Mouse (Mus musculus) forebrain, embryonic 11.5 days (tissue): ENCODE results near the gene Ankrd65. TPM values are rescaled to one million over a fixed set of nuclear protein-coding genes. Genes with fewer than 3 reads are reported as not detected.

Source experiments
- ATAC-seq: fragments of 200-750 bp; cut with Nextera tagmentation; replicated peaks from 2 replicates; pipeline ENCODE4 v1.8.0; 2017; ENCODE audit warnings: moderate TSS enrichment; ENCODE audit not compliant: low FRiP score
- DNase-seq: peaks from one replicate; pipeline ENCODE4 v3.0.0-alpha.2; 2017; ENCODE audit warnings: low spot score
- H3K27ac ChIP-seq: fragments of 300-500 bp; sonication (generic); 2 replicates; pipeline ENCODE4 v1.5.1; 2014; ENCODE audit warnings: low read depth, low read length
- H3K27me3 ChIP-seq: fragments of 300-500 bp; sonication (generic); 2 replicates; pipeline ENCODE4 v1.6.1; 2014; ENCODE audit warnings: mild to moderate bottlenecking, low read length, mixed read lengths; ENCODE audit not compliant: control insufficient read depth, insufficient read depth
- H3K36me3 ChIP-seq: fragments of 300-500 bp; sonication (generic); 2 replicates; pipeline ENCODE4 v1.6.1; 2014; ENCODE audit warnings: mild to moderate bottlenecking, low read length, moderate library complexity, mixed read lengths; ENCODE audit not compliant: control insufficient read depth, insufficient read depth
- H3K4me1 ChIP-seq: fragments of 300-500 bp; sonication (generic); replicated peaks from 2 replicates; pipeline ENCODE4 v1.6.1; 2014; ENCODE audit warnings: low read length, mixed read lengths; ENCODE audit not compliant: control insufficient read depth, insufficient read depth
- H3K4me2 ChIP-seq: fragments of 300-500 bp; sonication (generic); 2 replicates; pipeline ENCODE4 v1.6.1; 2014; ENCODE audit warnings: low read depth, mild to moderate bottlenecking, low read length, moderate library complexity, mixed read lengths; ENCODE audit not compliant: severe bottlenecking
- H3K4me3 ChIP-seq: fragments of 300-500 bp; sonication (generic); 2 replicates; pipeline ENCODE4 v1.5.1; 2014; ENCODE audit warnings: low read depth, low read length
- H3K9ac ChIP-seq: fragments of 300-500 bp; sonication (generic); 2 replicates; pipeline ENCODE4 v1.6.1; 2014; ENCODE audit warnings: low read length
- H3K9me3 ChIP-seq: fragments of 300-500 bp; sonication (generic); 2 replicates; pipeline ENCODE4 v1.6.1; 2016; ENCODE audit warnings: low read length, mixed read lengths; ENCODE audit not compliant: control insufficient read depth
- WGBS: fragments of 180-500 bp; shearing (Covaris S2); extraction: QIAGEN DNeasy Blood & Tissue Kit; methylation state at CpG from one replicate; pipeline ENCODE4 v1.1.7; 2014; 5-methylcytosine and 5-hydroxymethylcytosine counted together
- polyA plus RNA-seq: library from polyadenylated mRNA; unstranded; fragments of >200 nt; fragmentation: Nextera tagmentation; extraction: Ambion mirVana; gene quantifications from 2 replicates; pipeline ENCODE4 v1.2.1, GENCODE M21; 2014

Gene Ankrd65
- polyA plus RNA-seq, 1 experiment from 2014 or later, result not detected

DNA sequence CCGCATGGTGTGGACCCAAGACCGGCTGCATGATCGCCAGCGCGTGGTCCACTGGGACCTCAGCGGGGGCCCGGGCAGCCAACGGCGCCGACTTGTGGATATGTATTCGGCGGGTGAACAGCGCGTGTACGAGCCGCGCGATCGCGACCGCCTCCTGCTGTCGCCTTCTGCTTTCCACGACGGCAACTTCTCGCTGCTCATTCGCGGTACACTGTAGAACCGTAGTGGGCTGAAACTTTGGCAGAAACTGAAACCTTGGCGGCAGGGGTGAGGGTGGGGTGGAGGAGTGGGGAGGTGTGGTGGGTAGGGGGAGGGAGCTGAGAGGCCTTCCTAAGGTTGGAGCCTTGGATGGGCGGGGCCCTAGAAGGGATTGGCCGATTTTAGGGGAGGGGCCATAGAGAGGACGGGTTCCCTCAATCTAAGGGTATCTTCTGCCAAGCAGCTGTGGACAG is 50.8 kb downstream of the Ankrd65 start:
- under 1% methylated on average over 32 of the region's 32 CpGs for WGBS
- H3K4me2 ChIP-seq, result peak overlapping the region; percentile 51
- no peaks in the 10 kb centered on the region for H3K9me3 ChIP-seq
- H3K4me3 ChIP-seq, result peak overlapping the region; percentile 31
- ATAC-seq (peak; percentile 61), DNase-seq (peak; percentile 74)
- H3K36me3 ChIP-seq, result no peaks in the 10 kb centered on the region
- peak overlapping the region; percentile 60 for H3K9ac ChIP-seq
- H3K27me3 ChIP-seq, result peaks cover 5% of the 10 kb centered on the region; the same call in 1 of the 2 replicates
- no peak overlapping the region for H3K27ac ChIP-seq
- H3K4me1 ChIP-seq, result peaks cover 19% of the 10 kb centered on the region; the same call in 1 of the 2 replicates

DNA sequence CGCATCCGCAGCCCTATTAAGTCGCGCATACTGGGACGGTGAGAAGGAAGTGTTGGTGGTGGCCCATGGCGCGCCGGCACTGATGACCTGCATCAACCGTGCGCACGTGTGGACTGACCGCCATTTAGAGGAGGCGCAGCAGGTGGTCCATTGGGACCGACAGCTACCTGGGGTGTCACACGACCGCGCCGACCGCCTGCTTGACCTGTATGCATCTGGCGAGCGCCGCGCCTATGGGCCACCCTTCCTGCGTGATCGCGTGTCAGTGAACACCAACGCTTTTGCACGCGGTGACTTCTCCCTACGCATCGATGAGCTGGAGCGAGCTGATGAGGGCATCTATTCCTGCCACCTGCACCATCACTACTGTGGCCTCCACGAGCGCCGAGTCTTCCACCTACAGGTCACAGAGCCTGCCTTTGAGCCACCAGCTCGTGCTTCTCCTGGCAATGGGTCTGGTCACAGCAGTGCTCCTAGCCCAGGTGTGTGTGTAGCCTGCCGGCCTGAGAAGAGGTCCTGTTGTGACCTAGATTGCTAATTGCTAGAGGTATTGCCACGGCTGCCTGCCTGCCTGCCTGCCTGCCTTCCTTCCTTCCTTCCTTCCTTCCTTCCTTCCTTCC is 51.5 kb downstream of the Ankrd65 start:
- DNase-seq (peak; percentile 57), ATAC-seq (no peak)
- no peak overlapping the region for H3K9ac ChIP-seq
- H3K4me1 ChIP-seq, result peaks cover 20% of the 10 kb centered on the region; the same call in 1 of the 2 replicates
- H3K27ac ChIP-seq, result no peak overlapping the region
- peak overlapping the region; percentile 51; the same call in 1 of the 2 replicates for H3K4me2 ChIP-seq
- H3K27me3 ChIP-seq, result peaks cover 5% of the 10 kb centered on the region; the same call in 1 of the 2 replicates
- H3K4me3 ChIP-seq, result peak overlapping the region; percentile 31; the same call in 1 of the 2 replicates
- H3K9me3 ChIP-seq, result no peaks in the 10 kb centered on the region
- H3K36me3 ChIP-seq, result no peaks in the 10 kb centered on the region
- 29% methylated on average over 38 of the region's 38 CpGs for WGBS

DNA sequence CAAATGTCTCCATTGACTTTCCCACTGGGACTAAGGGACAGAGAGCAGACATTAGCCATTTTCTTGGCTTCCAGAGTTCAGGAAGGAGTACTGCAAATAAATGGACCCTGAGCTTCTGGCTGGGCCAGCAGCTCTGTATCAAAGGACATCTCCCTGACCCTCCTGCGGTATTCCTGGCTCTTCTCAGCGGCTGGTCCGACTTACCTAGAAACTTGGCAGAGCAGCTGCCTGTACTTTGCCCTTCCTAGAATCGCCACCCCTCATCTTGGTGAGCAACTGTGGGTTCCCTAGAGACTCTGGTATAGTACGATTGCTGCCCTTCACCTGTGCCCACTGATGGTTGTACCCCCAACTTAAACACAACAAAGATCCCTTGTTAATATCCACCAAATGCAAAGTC is 53.0 kb downstream of the Ankrd65 start:
- no peaks in the 10 kb centered on the region for H3K36me3 ChIP-seq
- H3K4me1 ChIP-seq, result peaks cover 21% of the 10 kb centered on the region; the same call in 1 of the 2 replicates
- no peaks in the 10 kb centered on the region for H3K9me3 ChIP-seq
- peaks cover 5% of the 10 kb centered on the region; the same call in 1 of the 2 replicates for H3K27me3 ChIP-seq
- H3K4me3 ChIP-seq, result no peak overlapping the region
- no peak overlapping the region for H3K4me2 ChIP-seq
- ATAC-seq (no peak), DNase-seq (no peak)
- 93% methylated on average over 5 of the region's 5 CpGs for WGBS
- no peak overlapping the region for H3K27ac ChIP-seq
- H3K9ac ChIP-seq, result no peak overlapping the region

DNA sequence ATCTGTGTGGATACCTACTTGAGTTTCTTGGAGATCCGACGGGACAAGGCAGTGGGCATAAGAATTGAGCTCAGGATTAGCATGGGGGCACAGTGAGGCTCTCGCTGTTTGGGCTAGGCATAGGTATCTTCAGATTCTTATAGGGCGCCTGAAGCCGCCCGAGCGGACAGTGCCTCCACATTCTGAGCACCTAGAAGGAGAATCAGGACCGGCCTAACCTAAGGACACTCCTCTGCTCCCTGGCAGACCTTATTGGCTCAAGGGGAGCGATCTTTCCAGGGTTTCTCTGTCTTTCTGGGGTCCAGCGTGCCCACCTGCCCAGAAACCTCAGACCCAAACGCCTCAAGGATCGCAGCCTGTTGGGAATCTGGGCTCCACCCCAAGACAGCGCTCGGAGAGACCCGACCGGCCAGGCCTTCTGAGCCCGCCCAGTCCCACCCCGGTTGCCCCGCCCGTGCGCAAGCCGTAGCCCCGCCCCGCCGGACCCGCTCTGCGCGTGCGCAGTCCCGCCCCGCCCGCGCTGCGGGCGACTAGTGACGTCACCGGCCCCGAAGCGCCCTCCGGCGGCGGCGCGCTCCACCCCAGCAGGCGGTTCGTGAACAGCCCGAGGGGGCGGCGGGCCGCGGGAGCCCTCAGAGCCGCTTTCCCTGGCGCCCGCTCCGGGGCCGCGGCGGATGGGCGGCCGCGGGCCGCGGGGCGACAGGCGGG is 56.8 kb downstream of the Ankrd65 start, which contains the start of gene Dvl1:
Dvl1 (plus strand) TSS at position 532 of the 708 bp plus-strand sequence.
- peaks cover 10% of the 10 kb centered on the region; the same call in 1 of the 2 replicates for H3K4me1 ChIP-seq
- ATAC-seq, result peak; percentile 94
- 2% methylated on average over 63 of the region's 65 CpGs for WGBS

DNA sequence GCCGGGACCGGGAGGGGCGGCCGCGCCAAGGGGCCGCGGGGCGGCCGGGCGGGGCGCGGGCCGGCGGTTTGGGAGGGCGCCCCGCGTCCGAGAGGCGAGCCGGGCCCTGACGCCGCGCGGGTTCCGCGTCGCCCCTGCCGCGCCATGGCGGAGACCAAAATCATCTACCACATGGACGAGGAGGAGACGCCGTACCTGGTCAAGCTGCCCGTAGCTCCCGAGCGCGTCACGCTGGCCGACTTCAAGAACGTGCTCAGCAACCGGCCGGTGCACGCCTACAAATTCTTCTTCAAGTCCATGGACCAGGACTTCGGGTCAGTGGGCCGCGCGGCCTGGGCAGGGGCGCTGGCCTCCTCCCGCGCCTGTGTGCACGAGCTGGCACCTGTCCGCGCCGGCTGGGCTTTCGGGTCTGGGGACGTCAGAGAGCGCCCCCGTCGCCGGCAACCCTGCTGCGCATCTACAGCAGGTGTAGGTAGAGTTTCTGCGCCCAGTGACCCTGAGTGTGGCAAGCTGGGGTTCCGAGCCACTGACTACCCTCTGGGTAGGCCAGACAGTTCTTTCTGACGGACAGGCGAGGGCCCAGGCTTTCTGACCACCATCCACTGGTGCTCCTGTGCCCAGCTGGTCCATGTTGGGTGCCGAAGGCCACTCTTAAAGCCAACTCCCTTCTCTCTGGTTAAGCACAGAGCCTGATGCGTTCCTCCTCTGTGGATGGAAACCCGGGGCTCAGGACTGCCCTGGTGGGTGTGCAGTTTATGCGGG is 57.5 kb downstream of the Ankrd65 start:
- DNase-seq (peak; percentile 72), ATAC-seq (peak; percentile 37)
- 1% methylated on average over 61 of the region's 69 CpGs for WGBS
- H3K4me1 ChIP-seq, result peaks cover 10% of the 10 kb centered on the region; the same call in 1 of the 2 replicates
- peak overlapping the region; percentile 93 for H3K4me3 ChIP-seq
- H3K9me3 ChIP-seq, result no peaks in the 10 kb centered on the region
- H3K27me3 ChIP-seq, result no peaks in the 10 kb centered on the region
- peak overlapping the region; percentile 88 for H3K9ac ChIP-seq
- no peaks in the 10 kb centered on the region for H3K36me3 ChIP-seq
- H3K4me2 ChIP-seq, result peak overlapping the region; percentile 89
- H3K27ac ChIP-seq, result peak overlapping the region; percentile 12; the same call in 1 of the 2 replicates

More for the DNA sequence above, 56.8 kb downstream of the Ankrd65 start, which contains the start of gene Dvl1:
- peak within 1 kb of the TSS; percentile 93 for H3K4me3 ChIP-seq
- no peaks in the 10 kb centered on the region for H3K36me3 ChIP-seq
- H3K27ac ChIP-seq, result peak within 1 kb of the TSS; percentile 12; the same call in 1 of the 2 replicates
- peak within 1 kb of the TSS; percentile 89 for H3K4me2 ChIP-seq
- DNase-seq, result peak; percentile 98
- peak within 1 kb of the TSS; percentile 88 for H3K9ac ChIP-seq
- no peaks in the 10 kb centered on the region for H3K9me3 ChIP-seq
- no peaks in the 10 kb centered on the region for H3K27me3 ChIP-seq

DNA sequence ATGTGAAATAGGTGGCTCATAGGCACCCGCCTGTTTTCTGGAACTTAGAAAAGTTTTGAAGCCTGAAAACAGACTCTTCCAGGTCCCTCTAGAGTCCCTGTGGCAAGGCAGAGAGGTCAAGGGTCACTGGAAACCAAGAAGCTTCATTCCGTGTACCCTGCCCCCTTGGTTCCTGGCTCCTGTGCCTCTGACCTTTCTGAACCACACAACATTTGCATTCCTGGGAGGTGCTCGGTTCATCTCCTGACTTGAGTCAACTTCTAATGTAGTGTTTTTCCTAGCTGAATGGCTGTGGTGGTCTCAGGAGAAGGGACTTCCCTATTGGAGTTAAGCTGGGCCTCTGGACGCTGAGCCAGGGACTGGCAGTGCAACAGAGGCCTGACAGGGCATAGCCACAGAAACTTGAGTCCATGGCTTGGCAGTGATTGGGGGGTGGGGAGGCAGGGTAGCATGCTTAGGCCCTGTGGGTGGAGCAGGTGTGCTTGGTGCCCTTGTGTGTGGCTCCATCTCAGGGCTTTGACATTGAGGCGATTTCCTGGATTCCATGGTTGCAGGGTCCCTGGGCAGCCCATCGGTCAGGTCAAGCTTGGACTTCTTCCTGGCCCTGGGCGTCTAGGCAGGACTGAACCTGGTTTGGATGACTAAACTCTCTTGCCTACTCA is 58.3 kb downstream of the Ankrd65 start:
- peak overlapping the region; percentile 88 for H3K9ac ChIP-seq
- H3K36me3 ChIP-seq, result no peaks in the 10 kb centered on the region; the same call in 1 of the 2 replicates
- peak overlapping the region; percentile 93 for H3K4me3 ChIP-seq
- peaks cover 10% of the 10 kb centered on the region; the same call in 1 of the 2 replicates for H3K4me1 ChIP-seq
- DNase-seq (no peak), ATAC-seq (no peak)
- peak overlapping the region; percentile 89 for H3K4me2 ChIP-seq
- H3K9me3 ChIP-seq, result no peaks in the 10 kb centered on the region
- H3K27ac ChIP-seq, result no peak overlapping the region
- WGBS, result 58% methylated on average over 7 of the region's 7 CpGs
- no peaks in the 10 kb centered on the region for H3K27me3 ChIP-seq
